Mouse (Mus musculus) olfactory bulb, adult 2 months (tissue): ENCODE results near the gene Snap23.

Source experiments
- CTCF ChIP-seq: fragments of 200-500 bp; IDR thresholded peaks from 2 replicates; pipeline ENCODE4 v1.5.1; 2012; ENCODE audit warnings: low read depth, mild to moderate bottlenecking, low read length, moderate library complexity; ENCODE audit not compliant: insufficient read depth
- POLR2A ChIP-seq: fragments of 200-500 bp; IDR thresholded peaks from 2 replicates; pipeline ENCODE4 v1.6.1; 2012; ENCODE audit warnings: mild to moderate bottlenecking, low read depth, low read length, moderate library complexity; ENCODE audit not compliant: insufficient read depth

- TF ChIP-seq CTCF (no peak), POLR2A (no peak)
These were observed 30.3 kb downstream of the Snap23 start for GRCm38 (mm10) chr2:120597734-120598133.
